Mouse (Mus musculus) MEL (cell line): Measurements from ENCODE around the gene Rpain. TPM values are rescaled to one million over a fixed set of nuclear protein-coding genes. Genes with fewer than 3 reads are reported as not detected.

Experiments
- DNase-seq: peaks from one replicate; pipeline ENCODE4 v3.0.0; 2011; ENCODE audit warnings: low read depth, low spot score
- H3K27ac ChIP-seq: 2 replicates; pipeline ENCODE4 v1.5.1; 2012; ENCODE audit warnings: low read depth, mild to moderate bottlenecking, control low read depth, low read length, moderate library complexity; ENCODE audit not compliant: control insufficient read depth
- H3K27me3 ChIP-seq, 2 experiments: fragments of 150-350 bp in 1 of 2; sonication (generic) in 1 of 2; 2 replicates each; pipeline ENCODE4 v1.6.1; 2012; ENCODE audit warnings: low read length in 2 of 2, mild to moderate bottlenecking in 2 of 2, improper control_type of control experiment in 1 of 2, moderate library complexity in 1 of 2; ENCODE audit not compliant: insufficient read depth in 2 of 2, control insufficient read depth in 1 of 2
- H3K36me3 ChIP-seq, 2 experiments: 2 replicates each; pipeline ENCODE4 v1.6.1; 2012 to 2014; ENCODE audit warnings: low read length in 2 of 2, improper control_type of control experiment in 1 of 2, inconsistent platforms in 1 of 2, mild to moderate bottlenecking in 1 of 2; ENCODE audit not compliant: insufficient read depth in 2 of 2, control insufficient read depth in 1 of 2
- H3K4me1 ChIP-seq, 2 experiments: fragments of 150-350 bp in 1 of 2; sonication (generic) in 1 of 2; 2 replicates each; pipeline ENCODE4 v1.6.1; 2012; ENCODE audit warnings: low read length in 2 of 2, improper control_type of control experiment in 1 of 2, mild to moderate bottlenecking in 1 of 2; ENCODE audit not compliant: insufficient read depth in 2 of 2, control insufficient read depth in 1 of 2
- H3K4me3 ChIP-seq, 2 experiments: fragments of 150-350 bp in 1 of 2; sonication (generic) in 1 of 2; 2 replicates each; pipeline ENCODE4 v1.5.1; 2012; ENCODE audit warnings: low read depth in 2 of 2, low read length in 2 of 2, mild to moderate bottlenecking in 2 of 2, moderate library complexity in 2 of 2, control low read depth in 1 of 2, improper control_type of control experiment in 1 of 2; ENCODE audit not compliant: control insufficient read depth in 1 of 2, insufficient read depth in 1 of 2
- H3K79me2 ChIP-seq: 2 replicates; pipeline ENCODE4 v1.6.1; 2012; ENCODE audit warnings: mild to moderate bottlenecking, low read length, moderate library complexity; ENCODE audit not compliant: control insufficient read depth, poor library complexity, insufficient read depth
- H3K9ac ChIP-seq: 2 replicates; pipeline ENCODE4 v1.6.1; 2012; ENCODE audit warnings: low read depth, mild to moderate bottlenecking, control low read depth, low read length, moderate library complexity; ENCODE audit not compliant: control insufficient read depth, poor library complexity, severe bottlenecking
- H3K9me3 ChIP-seq: fragments of 150-350 bp; sonication (generic); replicated peaks from 2 replicates; pipeline ENCODE4 v1.6.1; 2012; ENCODE audit warnings: mild to moderate bottlenecking, low read length, improper control_type of control experiment, moderate library complexity; ENCODE audit not compliant: insufficient read depth
- BHLHE40 ChIP-seq: IDR thresholded peaks from 2 replicates; pipeline ENCODE4 v1.6.1; 2012; ENCODE audit warnings: low read depth, mild to moderate bottlenecking, inconsistent platforms, low read length, improper control_type of control experiment, borderline replicate concordance
- CHD2 ChIP-seq: IDR thresholded peaks from 2 replicates; pipeline ENCODE4 v1.6.1; 2011; ENCODE audit warnings: low read length, improper control_type of control experiment
- CTCF ChIP-seq, 3 experiments: IDR thresholded peaks in 2 of 3; conservative IDR thresholded peaks in 1 of 3; 2 replicates each; pipeline ENCODE4 v1.5.1; 2011 to 2012; ENCODE audit warnings: low read length in 3 of 3, low read depth in 2 of 3, mild to moderate bottlenecking in 2 of 3, improper control_type of control experiment in 1 of 3, inconsistent platforms in 1 of 3, mixed read lengths in 1 of 3, moderate library complexity in 1 of 3; ENCODE audit not compliant: control insufficient read depth in 1 of 3, insufficient read depth in 1 of 3, poor library complexity in 1 of 3, severe bottlenecking in 1 of 3
- E2F4 ChIP-seq: IDR thresholded peaks from 2 replicates; pipeline ENCODE4 v1.6.1; 2011; ENCODE audit warnings: low read depth, low read length, improper control_type of control experiment, borderline replicate concordance
- ELF1 ChIP-seq: IDR thresholded peaks from 2 replicates; pipeline ENCODE4 v1.6.1; 2014; ENCODE audit warnings: low read depth, mild to moderate bottlenecking, inconsistent platforms, low read length, improper control_type of control experiment, moderate library complexity
- GATA1 ChIP-seq: IDR thresholded peaks from 2 replicates; pipeline ENCODE4 v1.6.1; 2011; ENCODE audit warnings: low read depth, low read length, improper control_type of control experiment
- HCFC1 ChIP-seq: IDR thresholded peaks from 2 replicates; pipeline ENCODE4 v1.6.1; 2012; ENCODE audit warnings: low read depth, mild to moderate bottlenecking, inconsistent platforms, low read length, improper control_type of control experiment, moderate library complexity
- JUND ChIP-seq: IDR thresholded peaks from 2 replicates; pipeline ENCODE4 v1.6.1; 2011; ENCODE audit warnings: low read depth, mild to moderate bottlenecking, improper control_type of control experiment, low read length
- KAT2A ChIP-seq: conservative IDR thresholded peaks from 2 replicates; pipeline ENCODE4 v1.6.1; 2012; ENCODE audit warnings: low read depth, low read length, improper control_type of control experiment, inconsistent platforms
- MAFK ChIP-seq: IDR thresholded peaks from 2 replicates; pipeline ENCODE4 v1.6.1; 2011; ENCODE audit warnings: low read depth, mild to moderate bottlenecking, low read length, improper control_type of control experiment, borderline replicate concordance
- MAX ChIP-seq: IDR thresholded peaks from 2 replicates; pipeline ENCODE4 v1.6.1; 2011; ENCODE audit warnings: low read length, improper control_type of control experiment
- MAZ ChIP-seq: IDR thresholded peaks from 2 replicates; pipeline ENCODE4 v1.6.1; 2012; ENCODE audit warnings: low read depth, mild to moderate bottlenecking, inconsistent platforms, low read length, improper control_type of control experiment
- MXI1 ChIP-seq: IDR thresholded peaks from 2 replicates; pipeline ENCODE4 v1.6.1; 2011; ENCODE audit warnings: mild to moderate bottlenecking, low read depth, low read length, improper control_type of control experiment
- MYB ChIP-seq: IDR thresholded peaks from 2 replicates; pipeline ENCODE4 v1.6.1; 2011; ENCODE audit warnings: mild to moderate bottlenecking, low read depth, low read length, improper control_type of control experiment
- MYC ChIP-seq: IDR thresholded peaks from 2 replicates; pipeline ENCODE4 v1.6.1; 2011; ENCODE audit warnings: low read depth, mild to moderate bottlenecking, low read length, improper control_type of control experiment, moderate library complexity
- NELFE ChIP-seq: IDR thresholded peaks from 2 replicates; pipeline ENCODE4 v1.6.1; 2011; ENCODE audit warnings: low read depth, low read length, improper control_type of control experiment
- NRF1 ChIP-seq: IDR thresholded peaks from 2 replicates; pipeline ENCODE4 v1.6.1; 2014; ENCODE audit warnings: low read depth, mild to moderate bottlenecking, inconsistent platforms, low read length, improper control_type of control experiment, moderate library complexity; ENCODE audit not compliant: poor library complexity, insufficient read depth, severe bottlenecking
- POLR2A ChIP-seq, 2 experiments: IDR thresholded peaks; 2 replicates each; pipeline ENCODE4 v1.6.1; 2011 to 2012; ENCODE audit warnings: low read length in 2 of 2, mild to moderate bottlenecking in 2 of 2, control low read depth in 1 of 2, improper control_type of control experiment in 1 of 2, low read depth in 1 of 2, moderate library complexity in 1 of 2; ENCODE audit not compliant: control insufficient read depth in 1 of 2, insufficient read depth in 1 of 2, poor library complexity in 1 of 2
- POLR2AphosphoS2 ChIP-seq: IDR thresholded peaks from 2 replicates; pipeline ENCODE4 v1.6.1; 2011; ENCODE audit warnings: low read length, improper control_type of control experiment
- POLR2AphosphoS5 ChIP-seq: IDR thresholded peaks from 2 replicates; pipeline ENCODE4 v1.6.1; 2012; ENCODE audit warnings: low read depth, borderline replicate concordance, mild to moderate bottlenecking, inconsistent platforms, low read length, moderate library complexity, mixed read lengths
- RAD21 ChIP-seq: IDR thresholded peaks from 2 replicates; pipeline ENCODE4 v1.6.1; 2011; ENCODE audit warnings: mild to moderate bottlenecking, low read depth, low read length, improper control_type of control experiment
- RCOR1 ChIP-seq: IDR thresholded peaks from 2 replicates; pipeline ENCODE4 v1.6.1; 2012; ENCODE audit warnings: low read depth, mild to moderate bottlenecking, inconsistent platforms, low read length, improper control_type of control experiment
- SIN3A ChIP-seq: IDR thresholded peaks from 2 replicates; pipeline ENCODE4 v1.6.1; 2012; ENCODE audit warnings: low read length, improper control_type of control experiment, inconsistent platforms
- SMC3 ChIP-seq: IDR thresholded peaks from 2 replicates; pipeline ENCODE4 v1.6.1; 2011; ENCODE audit warnings: low read depth, low read length, improper control_type of control experiment
- TAL1 ChIP-seq: IDR thresholded peaks from 2 replicates; pipeline ENCODE4 v1.6.1; 2012; ENCODE audit warnings: mild to moderate bottlenecking, inconsistent platforms, low read length, moderate library complexity, mixed read lengths
- TBP ChIP-seq: IDR thresholded peaks from 2 replicates; pipeline ENCODE4 v1.8.0; 2011; ENCODE audit warnings: low read depth, low read length, improper control_type of control experiment
- TCF12 ChIP-seq: IDR thresholded peaks from 2 replicates; pipeline ENCODE4 v1.6.1; 2014; ENCODE audit warnings: low read depth, mild to moderate bottlenecking, inconsistent platforms, low read length, improper control_type of control experiment, moderate library complexity
- UBTF ChIP-seq: IDR thresholded peaks from 2 replicates; pipeline ENCODE4 v1.6.1; 2012; ENCODE audit warnings: low read depth, mild to moderate bottlenecking, inconsistent platforms, low read length, improper control_type of control experiment, moderate library complexity, borderline replicate concordance; ENCODE audit not compliant: insufficient read depth
- USF1 ChIP-seq: IDR thresholded peaks from 2 replicates; pipeline ENCODE4 v1.6.1; 2014; ENCODE audit warnings: low read depth, mild to moderate bottlenecking, inconsistent platforms, low read length, improper control_type of control experiment, moderate library complexity
- ZC3H11A ChIP-seq: IDR thresholded peaks from 2 replicates; pipeline ENCODE4 v1.6.1; 2012; ENCODE audit warnings: low read depth, mild to moderate bottlenecking, inconsistent platforms, low read length, improper control_type of control experiment
- ZMIZ1 ChIP-seq: IDR thresholded peaks from 2 replicates; pipeline ENCODE4 v1.6.1; 2012; ENCODE audit warnings: low read depth, mild to moderate bottlenecking, inconsistent platforms, low read length, improper control_type of control experiment, moderate library complexity
- ZNF384 ChIP-seq: IDR thresholded peaks from 2 replicates; pipeline ENCODE4 v1.6.1; 2012; ENCODE audit warnings: low read depth, mild to moderate bottlenecking, inconsistent platforms, low read length, improper control_type of control experiment
- polyA plus RNA-seq, 2 experiments: library from polyadenylated mRNA; stranded (reverse) in 1 of 2; unstranded in 1 of 2; fragments of >175 nt in 1 of 2; fragments of >200 nt in 1 of 2; gene quantifications; 2 replicates each; pipeline versions ENCODE4 v1.2.1 to v1.2.4; 2012; ENCODE audit warnings: low replicate concordance in 2 of 2, low read depth in 1 of 2; ENCODE audit not compliant: insufficient read length in 2 of 2, insufficient read depth in 1 of 2, missing spikeins in 1 of 2
- total RNA-seq: library from RNA; depleted of rRNA; stranded (reverse); fragments of 300-350 nt; gene quantifications from 2 replicates; pipeline ENCODE4 v1.2.3, GENCODE M21; 2012

The Rpain gene
- total and polyA plus RNA-seq, 3 experiments = 60.8 to 93.5 TPM; not detected in 1

DNA sequence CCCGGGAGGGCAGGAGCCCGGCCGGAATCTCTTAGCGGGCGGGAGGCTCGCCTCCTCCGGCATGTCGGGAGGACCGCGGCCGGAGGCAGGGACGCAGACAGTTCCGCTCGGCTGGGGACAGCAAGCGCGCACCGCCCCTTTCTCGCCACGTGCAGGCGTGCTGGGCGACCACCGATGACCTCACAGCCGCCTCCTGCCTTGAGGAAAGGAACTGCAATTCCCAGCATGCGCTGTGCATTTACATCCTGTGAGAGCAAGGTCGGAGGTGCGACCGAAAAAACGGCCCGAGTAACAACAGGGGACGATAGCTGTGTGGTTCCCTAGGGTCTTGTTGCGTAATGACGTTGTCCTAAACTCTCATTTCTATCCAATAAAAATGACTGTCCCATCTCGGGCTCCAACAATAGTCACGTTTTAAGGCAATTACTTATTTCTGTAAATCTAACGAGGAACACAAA is 34.3 kb downstream of the Rpain start, which contains the start of gene Dhx33 (continued):
- peak; percentile 100 for TF ChIP-seq MXI1
- TF ChIP-seq CTCF (IDR thresholded peaks at IDR 0.05 in 2 of 3, conservative IDR thresholded peaks at IDR 0.05 in 1 of 3; ENCODE audit: control insufficient read depth in 1 of 3, insufficient read depth in 1 of 3, low read depth in 2 of 3, low read length in 3 of 3, poor library complexity in 1 of 3, severe bottlenecking in 1 of 3) = no peak
- peak; percentile 70 for TF ChIP-seq NELFE
- TF ChIP-seq BHLHE40 = peak; percentile 97
- no peak for TF ChIP-seq ZMIZ1
- no peak for TF ChIP-seq SMC3
- peak; percentile 62 for TF ChIP-seq NRF1
- peak; percentile 30; the same call in 1 of the 2 replicates for TF ChIP-seq RCOR1
- TF ChIP-seq KAT2A = peak; percentile 100
- TF ChIP-seq HCFC1 = peak; percentile 99
- peak; percentile 73 for TF ChIP-seq MAZ
- TF ChIP-seq JUND = no peak; the same call in 1 of the 2 replicates
- TF ChIP-seq MYC = peak; percentile 98
- no peak for TF ChIP-seq TAL1
- peak; percentile 98 for TF ChIP-seq MAX
- TF ChIP-seq USF1 = peak; percentile 88
- TF ChIP-seq CHD2 = peak; percentile 88
- no peak; the same call in 1 of the 2 replicates for TF ChIP-seq MAFK
- TF ChIP-seq E2F4 = 0 out of 2 replicates have a peak, but pooled peaks have one; percentile 56
- TF ChIP-seq ELF1 = peak; percentile 91
- TF ChIP-seq GATA1 = peak; percentile 55
- peak; percentile 78 for TF ChIP-seq TCF12
- peak; percentile 85 to 90 for TF ChIP-seq POLR2A (IDR thresholded peaks at IDR 0.05; ENCODE audit: control insufficient read depth in 1 of 2, insufficient read depth in 1 of 2, low read depth in 1 of 2, low read length in 2 of 2, poor library complexity in 1 of 2)
- no peak for TF ChIP-seq ZC3H11A

DNA sequence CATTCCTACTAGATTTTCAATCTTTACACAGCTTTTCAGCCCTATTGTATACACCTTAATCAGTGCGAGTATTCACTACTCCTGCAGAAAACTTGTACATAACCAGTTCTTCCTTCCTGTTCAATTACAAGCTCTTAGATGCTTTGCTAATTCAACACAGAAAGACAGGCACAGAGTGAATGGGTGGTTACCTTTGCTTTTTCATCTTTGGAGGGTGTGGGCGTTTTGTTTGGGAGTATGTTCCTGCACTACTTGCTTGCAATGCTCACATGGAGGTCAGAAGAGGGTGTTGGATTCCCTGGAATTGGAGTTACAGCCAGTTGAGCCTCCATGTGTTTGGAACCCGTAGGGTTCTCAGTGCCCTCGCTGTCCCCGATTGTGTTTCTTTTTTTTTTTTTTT is 35.0 kb downstream of the Rpain start:
- TF ChIP-seq TAL1 (no peak), ZNF384 (no peak), RCOR1 (no peak), UBTF (no peak), HCFC1 (no peak), SIN3A (no peak), ZC3H11A (no peak), POLR2AphosphoS2 (no peak), BHLHE40 (no peak), TBP (no peak), MAFK (no peak), NRF1 (no peak), MYB (no peak), POLR2AphosphoS5 (no peak), JUND (no peak), MXI1 (no peak), RAD21 (no peak), NELFE (no peak), USF1 (no peak)
- Histone ChIP-seq H3K4me3 (peak overlapping the region; percentile 13 to 61; a peak in 3 of 4 replicates), H3K9me3 (no peaks in the 10 kb centered on the region), H3K27ac (no peak overlapping the region), H3K36me3 (peaks cover 5 to 16% of the 10 kb centered on the region in 2 experiments; a peak in 3 of 4 replicates), H3K9ac (peak overlapping the region; percentile 34), H3K27me3 (no peaks in the 10 kb centered on the region), H3K4me1 (peaks cover 0 to 10% of the 10 kb centered on the region in 2 experiments; a peak in 3 of 4 replicates), H3K79me2 (peaks cover 33% of the 10 kb centered on the region)
- peak; percentile 37 for DNase-seq
